Mouse (Mus musculus) testis, adult 2 months (tissue): Measurements from ENCODE around the gene Ubac2. TPM values are rescaled to one million over a fixed set of nuclear protein-coding genes. Genes with fewer than 3 reads are reported as not detected.
A peak's percentile ranks its signal among the peaks of the same experiment; 100 is the strongest.

Experiments used
- H3K27ac ChIP-seq: fragments of 200-500 bp; 2 replicates; pipeline ENCODE4 v1.5.1; 2012; ENCODE audit warnings: low read depth, low read length; ENCODE audit not compliant: control insufficient read depth, insufficient read depth
- H3K27me3 ChIP-seq: fragments of 200-500 bp; 2 replicates; pipeline ENCODE4 v1.6.1; 2012; ENCODE audit warnings: mild to moderate bottlenecking, low read length, moderate library complexity; ENCODE audit not compliant: control insufficient read depth, insufficient read depth
- H3K36me3 ChIP-seq: fragments of 200-500 bp; 2 replicates; pipeline ENCODE4 v1.6.1; 2012; ENCODE audit warnings: mild to moderate bottlenecking, low read length; ENCODE audit not compliant: control insufficient read depth, insufficient read depth
- H3K4me1 ChIP-seq: fragments of 200-500 bp; 2 replicates; pipeline ENCODE4 v1.6.1; 2012; ENCODE audit warnings: low read length; ENCODE audit not compliant: control insufficient read depth, insufficient read depth
- H3K4me3 ChIP-seq: fragments of 200-500 bp; 2 replicates; pipeline ENCODE4 v1.5.1; 2012; ENCODE audit warnings: low read depth, mild to moderate bottlenecking, low read length, moderate library complexity, mixed read lengths; ENCODE audit not compliant: control insufficient read depth
- CTCF ChIP-seq: fragments of 200-500 bp; IDR thresholded peaks from 2 replicates; pipeline ENCODE4 v1.5.1; 2012; ENCODE audit warnings: low read depth, mild to moderate bottlenecking, inconsistent platforms, low read length, moderate library complexity; ENCODE audit not compliant: control insufficient read depth, insufficient read depth, insufficient replicate concordance
- POLR2A ChIP-seq: fragments of 200-500 bp; IDR thresholded peaks from 2 replicates; pipeline ENCODE4 v1.6.1; 2012; ENCODE audit warnings: low read depth, mild to moderate bottlenecking, inconsistent platforms, low read length, moderate library complexity; ENCODE audit not compliant: control insufficient read depth
- polyA plus RNA-seq: library from polyadenylated mRNA; depleted of rRNA; stranded (reverse); fragments of >200 nt; gene quantifications from 2 replicates; pipeline ENCODE4 v1.2.3, GENCODE M21; 2012

The Ubac2 gene
- polyA plus RNA-seq, 1 experiment, result 107 TPM

GRCm38 (mm10) chr14:122035860-122036259 is 157.4 kb downstream of the Ubac2 start:
- H3K4me3 ChIP-seq, result no peak overlapping the region
- no peaks in the 10 kb centered on the region for H3K4me1 ChIP-seq
- no peaks in the 10 kb centered on the region for H3K36me3 ChIP-seq
- H3K27me3 ChIP-seq, result no peaks in the 10 kb centered on the region
- H3K27ac ChIP-seq, result no peak overlapping the region
- TF ChIP-seq CTCF (no peak), POLR2A (no peak)

- Histone ChIP-seq H3K27ac (no peak overlapping the region), H3K4me1 (no peaks in the 10 kb centered on the region), H3K4me3 (no peak overlapping the region), H3K36me3 (no peaks in the 10 kb centered on the region), H3K27me3 (no peaks in the 10 kb centered on the region)
- TF ChIP-seq CTCF, result peak; percentile 23; the same call in 1 of the 2 replicates
- TF ChIP-seq POLR2A, result no peak
These were observed 160.6 kb downstream of the Ubac2 start for GRCm38 (mm10) chr14:122038874-122039647.

- TF ChIP-seq POLR2A (no peak), CTCF (no peak)
- H3K4me3 ChIP-seq, result no peak overlapping the region
- H3K27me3 ChIP-seq, result no peaks in the 10 kb centered on the region
- no peak overlapping the region for H3K27ac ChIP-seq
- no peaks in the 10 kb centered on the region for H3K4me1 ChIP-seq
- H3K36me3 ChIP-seq, result no peaks in the 10 kb centered on the region
These were observed 163.0 kb downstream of the Ubac2 start for GRCm38 (mm10) chr14:122041413-122041825.

GRCm38 (mm10) chr14:122042142-122042694 is 163.8 kb downstream of the Ubac2 start:
- no peak for TF ChIP-seq CTCF
- no peak for TF ChIP-seq POLR2A
- no peak overlapping the region for H3K4me3 ChIP-seq
- H3K36me3 ChIP-seq, result no peaks in the 10 kb centered on the region
- no peak overlapping the region for H3K27ac ChIP-seq
- H3K27me3 ChIP-seq, result no peaks in the 10 kb centered on the region
- H3K4me1 ChIP-seq, result no peaks in the 10 kb centered on the region

- no peaks in the 10 kb centered on the region for H3K27me3 ChIP-seq
- H3K27ac ChIP-seq, result no peak overlapping the region
- TF ChIP-seq CTCF (no peak), POLR2A (no peak)
- no peaks in the 10 kb centered on the region for H3K36me3 ChIP-seq
- H3K4me3 ChIP-seq, result no peak overlapping the region
- H3K4me1 ChIP-seq, result no peaks in the 10 kb centered on the region
These were observed 169.4 kb downstream of the Ubac2 start for GRCm38 (mm10) chr14:122047784-122048183.

GRCm38 (mm10) chr14:122048816-122049215 is 170.4 kb downstream of the Ubac2 start:
- TF ChIP-seq POLR2A, result no peak
- no peak for TF ChIP-seq CTCF
- H3K4me1 ChIP-seq, result no peaks in the 10 kb centered on the region
- H3K36me3 ChIP-seq, result no peaks in the 10 kb centered on the region
- H3K4me3 ChIP-seq, result no peak overlapping the region
- H3K27me3 ChIP-seq, result no peaks in the 10 kb centered on the region
- H3K27ac ChIP-seq, result no peak overlapping the region

- no peaks in the 10 kb centered on the region for H3K36me3 ChIP-seq
- no peaks in the 10 kb centered on the region for H3K4me1 ChIP-seq
- H3K27me3 ChIP-seq, result no peaks in the 10 kb centered on the region
- no peak overlapping the region for H3K27ac ChIP-seq
- no peak for TF ChIP-seq CTCF
- TF ChIP-seq POLR2A, result no peak
- no peak overlapping the region for H3K4me3 ChIP-seq
These were observed 174.6 kb downstream of the Ubac2 start for GRCm38 (mm10) chr14:122052896-122053635.
